Mouse (Mus musculus): Measurements from ENCODE around the gene Fjx1.

Gene Fjx1

DNA sequence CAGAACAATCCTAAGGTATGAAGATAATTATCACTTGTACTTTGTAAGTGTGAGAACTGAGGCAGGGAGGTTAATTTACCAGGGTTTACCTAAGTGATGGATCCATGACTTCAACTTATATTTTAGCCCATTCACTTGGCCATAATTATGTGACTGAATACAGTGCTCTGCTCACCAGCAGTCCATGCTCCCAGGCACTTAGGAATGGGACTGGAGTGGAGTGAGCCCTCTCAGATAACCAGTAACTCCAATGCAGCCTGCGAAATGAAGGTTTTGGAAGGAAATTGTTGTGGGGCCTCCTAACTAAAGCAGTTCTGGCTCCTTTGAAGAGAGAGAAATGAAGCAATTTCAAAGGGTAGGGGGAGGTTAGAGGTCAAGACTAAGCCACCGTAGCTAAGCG, 25.9 kb downstream of the Fjx1 start:
- DNase-seq (ENCODE audit: low spot score in 2 of 2): no peak

DNA sequence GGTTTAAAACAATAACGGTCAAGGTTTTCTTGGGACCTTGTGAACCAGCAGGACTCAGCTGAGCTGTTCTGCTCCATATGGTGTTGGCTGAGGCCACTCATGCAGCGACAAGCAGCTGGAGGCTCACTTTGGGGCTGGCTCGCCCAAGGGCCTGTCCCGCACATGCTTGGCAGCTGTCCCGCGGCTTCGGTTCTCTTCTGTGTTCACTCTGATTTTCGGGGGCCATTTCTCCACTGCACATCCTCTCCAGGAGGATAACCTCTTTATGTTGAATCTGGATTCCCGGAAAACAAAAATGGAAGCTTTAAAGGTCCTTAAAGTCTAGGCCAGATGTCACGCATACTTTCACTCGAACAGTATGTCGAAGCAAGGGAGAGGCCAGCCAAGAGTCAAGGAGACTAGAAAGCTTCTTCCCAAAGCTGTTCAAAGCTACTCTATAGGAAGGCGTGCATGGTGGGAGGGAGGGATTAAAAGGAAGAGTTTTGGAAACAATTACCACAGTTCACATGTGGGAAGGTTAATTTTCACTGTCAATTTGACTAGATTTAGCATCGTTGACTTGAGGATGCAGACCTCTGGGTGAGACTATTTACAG, 36.1 kb downstream of the Fjx1 start:
- no peak for DNase-seq (ENCODE audit: low spot score in 2 of 2)

DNA sequence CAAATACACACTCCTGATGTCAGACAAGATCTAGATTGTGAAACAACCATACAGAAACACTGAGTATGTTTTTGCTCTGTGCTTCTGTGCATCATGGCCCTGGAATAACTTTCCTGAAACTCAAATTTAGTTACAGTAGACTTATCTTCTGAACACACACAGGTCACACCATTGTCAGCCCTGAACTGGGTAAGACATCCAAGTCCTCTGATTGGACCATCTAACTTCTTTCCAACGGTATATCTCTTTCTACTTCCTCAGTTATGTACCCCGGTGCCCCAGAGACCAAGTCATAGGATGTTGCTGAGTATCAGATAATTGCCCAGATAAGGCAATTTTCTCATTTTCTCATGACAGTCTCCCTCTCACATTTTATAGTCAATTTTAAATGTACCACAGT, 39.6 kb downstream of the Fjx1 start:
- no peak for DNase-seq (ENCODE audit: low spot score in 2 of 2)

DNA sequence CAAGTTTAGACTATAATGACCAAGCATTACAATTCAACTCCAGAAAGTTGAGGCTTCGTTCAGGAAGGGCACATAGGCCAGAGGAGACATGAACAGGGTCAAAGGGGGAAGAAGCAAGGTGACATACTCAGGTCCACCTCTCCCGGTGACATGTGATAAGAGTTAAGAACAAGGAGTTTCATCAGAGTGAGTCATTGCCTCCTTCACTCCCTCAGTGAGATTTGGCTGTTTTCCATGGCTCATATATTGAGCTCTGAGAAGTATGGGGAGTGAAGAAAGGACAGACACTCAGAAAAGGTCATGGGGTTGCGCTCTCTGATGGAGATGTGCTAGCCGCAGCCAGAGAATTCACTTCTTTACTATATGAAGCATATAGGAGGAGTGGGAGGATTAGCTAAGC, 41.7 kb downstream of the Fjx1 start:
- no peak for DNase-seq (ENCODE audit: low spot score in 2 of 2)

DNA sequence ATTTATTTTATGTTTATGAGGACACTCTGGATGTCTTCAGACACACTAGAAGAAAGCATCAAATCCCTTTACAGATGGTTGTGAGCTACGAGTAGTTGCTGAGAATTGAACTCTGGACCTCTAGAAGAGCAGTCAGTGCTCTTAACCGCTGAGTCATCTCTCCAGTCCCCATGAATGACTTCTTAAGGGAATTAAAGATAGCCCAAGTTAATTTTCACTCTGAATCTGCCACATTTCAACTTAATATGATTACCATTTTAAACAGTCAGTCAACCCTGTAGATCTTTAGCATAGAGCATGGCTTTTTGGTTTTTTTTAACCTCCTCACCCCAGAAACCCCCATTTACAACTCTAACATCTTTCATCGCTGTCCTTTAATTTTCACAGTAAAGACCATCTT, 42.6 kb downstream of the Fjx1 start:
- no peak for DNase-seq (ENCODE audit: low spot score in 2 of 2)

DNA sequence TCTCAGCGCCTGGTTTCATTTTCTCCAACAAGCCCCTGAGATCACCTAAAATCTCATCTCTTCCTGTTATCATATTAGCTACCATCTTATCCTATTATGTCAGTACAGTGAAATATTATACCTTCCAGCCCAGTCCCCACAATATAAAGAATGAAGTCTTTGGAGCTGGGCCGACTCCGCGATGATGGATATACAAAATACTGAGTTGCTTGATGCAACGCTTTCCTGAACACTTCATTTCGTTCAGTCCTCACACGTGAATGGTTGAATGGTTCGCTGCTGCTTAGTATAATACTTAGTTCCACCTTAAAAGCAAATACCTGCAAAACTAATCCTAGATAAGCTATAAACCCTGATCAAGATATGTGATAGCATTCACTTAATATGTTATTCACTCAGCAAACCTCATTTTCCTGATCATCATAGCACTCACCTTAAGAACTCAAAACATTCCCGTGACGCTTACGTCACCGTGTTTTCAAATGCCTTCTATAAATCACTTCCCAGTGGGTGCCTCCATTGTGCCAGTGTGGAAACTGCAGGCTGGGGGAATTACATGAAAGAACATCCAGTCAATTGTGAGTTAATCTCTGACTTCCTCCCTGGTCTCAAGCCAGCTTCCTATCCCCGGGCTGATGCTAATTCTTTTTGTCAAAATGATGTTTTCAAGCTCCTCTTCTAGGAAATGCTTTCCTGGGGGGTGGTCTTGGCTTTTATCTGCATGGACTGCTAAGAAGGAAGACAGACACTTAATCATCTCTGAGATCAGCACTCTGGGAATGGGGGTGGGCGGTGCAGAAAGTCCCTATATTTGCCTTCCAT, 44.7 kb downstream of the Fjx1 start, which contains the start of gene Trim44:
Gene Trim44 (minus strand): TSS at position 466 of the 822 bp plus-strand sequence.
- DNase-seq (ENCODE audit: low spot score in 2 of 2): no peak

DNA sequence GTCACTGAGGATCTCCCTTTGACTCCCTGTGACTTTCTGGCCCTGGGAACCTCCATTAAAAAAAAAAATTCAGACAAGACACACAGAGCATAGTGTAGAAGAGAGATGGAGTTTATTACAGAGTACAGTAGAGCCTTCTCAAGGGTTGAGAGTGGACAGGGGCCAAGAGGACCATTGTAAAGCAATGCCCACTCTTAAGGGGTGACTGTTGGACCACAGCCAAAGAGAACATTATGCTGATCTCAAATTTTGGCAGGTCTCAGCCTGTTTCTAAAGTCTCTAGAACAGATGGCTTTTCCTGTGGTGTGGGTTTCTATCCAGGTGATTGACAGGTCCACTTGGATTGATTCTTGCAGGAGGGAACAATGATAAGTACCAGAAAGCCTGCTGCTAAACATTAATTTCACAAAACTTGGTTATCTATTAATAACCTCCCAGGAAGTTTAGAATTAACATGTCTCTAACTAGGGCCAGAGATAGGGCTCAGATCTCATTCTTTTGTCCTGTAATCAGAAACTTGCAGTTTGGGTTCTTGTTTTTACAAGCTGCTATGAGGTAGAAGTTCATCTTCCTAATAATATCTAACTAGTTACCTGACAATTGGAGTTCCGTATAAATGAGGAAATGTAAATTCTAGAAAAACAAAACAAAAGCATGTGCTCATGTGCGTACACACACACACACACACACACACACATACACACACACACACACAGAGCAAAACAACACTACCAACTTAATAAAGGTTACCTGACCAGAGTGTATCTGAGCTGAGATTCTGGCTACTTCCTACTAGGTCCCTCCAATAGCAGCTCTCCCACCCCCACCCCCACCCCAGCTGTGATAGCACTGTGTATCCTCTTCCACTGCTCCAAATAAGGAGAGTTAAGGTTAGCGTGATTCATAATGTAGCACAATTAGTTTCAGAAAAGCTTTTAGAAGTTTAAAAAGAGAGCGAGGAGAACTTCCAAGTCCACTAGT, 45.7 kb downstream of the Fjx1 start:
- no peak for DNase-seq (ENCODE audit: low spot score in 2 of 2)

DNA sequence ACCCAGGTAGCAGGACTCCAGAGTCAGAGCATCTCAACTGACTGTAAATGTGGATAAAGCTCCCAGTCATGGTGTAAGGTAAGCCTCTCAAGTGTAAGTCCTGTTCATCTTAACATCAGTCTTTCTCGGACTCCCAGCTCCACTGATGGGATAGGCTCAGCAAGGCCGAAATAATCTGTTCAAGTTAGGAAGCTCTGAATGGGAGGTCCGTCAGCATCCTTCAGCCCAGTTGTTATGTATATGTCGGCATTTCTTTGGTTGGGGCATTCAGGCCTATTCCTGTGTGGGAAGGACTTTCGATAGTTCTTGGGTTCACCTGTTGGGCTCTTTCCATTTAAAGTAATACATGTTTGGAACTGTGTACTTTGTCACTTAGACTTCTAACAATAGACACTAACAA, 48.3 kb downstream of the Fjx1 start:
- DNase-seq (ENCODE audit: low spot score in 2 of 2): no peak

DNA sequence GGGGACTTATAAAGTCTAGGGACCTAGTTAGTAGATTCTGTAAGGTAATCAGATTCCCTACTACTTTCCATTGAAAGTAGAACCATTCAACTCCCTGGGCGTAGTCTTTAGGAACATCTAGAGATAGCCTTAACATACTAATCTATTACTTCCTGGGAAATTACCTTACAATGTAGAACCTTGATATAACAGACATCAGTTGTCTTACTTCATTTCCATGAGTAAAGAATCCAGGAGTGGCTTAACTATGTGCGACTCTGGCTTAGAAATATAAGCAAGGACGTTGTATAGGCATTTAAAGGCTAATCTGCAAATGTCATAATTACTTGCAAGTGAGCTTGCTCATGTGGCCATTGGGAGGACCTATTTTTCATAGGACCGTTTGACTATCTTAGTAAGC, 49.0 kb downstream of the Fjx1 start:
- no peak for DNase-seq (ENCODE audit: low spot score in 2 of 2)

DNA sequence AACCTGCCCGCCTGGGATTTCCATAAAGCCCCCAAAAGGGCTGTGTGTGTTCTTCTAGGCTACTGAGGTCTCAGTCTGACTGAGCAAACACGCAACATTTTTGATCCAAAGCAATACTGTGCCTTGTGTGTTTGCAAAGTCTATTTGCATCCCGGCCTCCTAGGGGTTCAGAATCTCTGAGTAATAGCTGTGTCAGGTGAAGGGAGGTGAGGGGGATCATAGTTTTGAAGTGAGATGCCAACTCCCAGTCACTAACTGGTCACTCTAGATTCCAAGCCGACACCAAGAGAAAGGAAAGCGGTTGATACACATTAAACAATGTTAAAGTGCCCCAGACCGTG, 51.0 kb downstream of the Fjx1 start:
- no peak for DNase-seq (ENCODE audit: low spot score in 2 of 2)

DNA sequence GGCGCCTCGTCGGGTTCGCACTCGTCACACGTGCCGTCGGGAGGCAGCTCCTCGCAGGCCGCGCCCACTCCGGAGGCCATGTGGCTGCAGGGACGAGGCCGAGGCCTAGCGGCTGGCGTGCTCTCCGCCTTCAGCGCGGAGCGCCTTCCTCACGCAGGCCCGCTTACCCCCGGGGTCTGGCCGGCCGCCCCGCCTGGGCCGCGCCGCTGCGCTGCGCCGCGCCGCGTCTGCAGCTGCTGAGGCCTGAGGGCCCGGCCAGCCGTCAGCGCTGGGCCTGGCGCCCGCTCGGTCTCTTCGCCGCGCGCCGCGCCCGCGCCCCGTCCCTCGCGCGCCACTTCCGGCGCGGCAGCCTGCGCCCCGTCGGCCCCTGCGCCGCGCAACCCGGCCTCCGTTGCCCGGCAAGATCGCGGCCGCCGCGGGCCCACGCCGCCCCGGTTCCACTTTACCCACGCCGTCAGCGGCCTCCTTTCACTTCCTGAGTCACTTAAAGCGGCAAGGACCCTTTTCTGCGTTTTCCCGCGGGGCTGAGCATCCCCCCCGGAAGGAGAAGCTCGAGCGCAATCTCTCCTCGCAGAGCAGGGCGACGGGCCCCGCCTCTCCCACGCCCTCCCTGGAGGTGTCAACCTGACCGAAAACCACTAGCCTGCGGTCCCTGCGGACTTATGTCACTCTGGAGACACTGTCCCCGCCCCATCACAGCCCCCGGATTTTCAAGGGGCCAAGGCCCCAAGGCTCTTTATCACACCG, 51.5 kb downstream of the Fjx1 start:
- peak; percentile 89 to 94 for DNase-seq (ENCODE audit: low spot score in 2 of 2)

DNA sequence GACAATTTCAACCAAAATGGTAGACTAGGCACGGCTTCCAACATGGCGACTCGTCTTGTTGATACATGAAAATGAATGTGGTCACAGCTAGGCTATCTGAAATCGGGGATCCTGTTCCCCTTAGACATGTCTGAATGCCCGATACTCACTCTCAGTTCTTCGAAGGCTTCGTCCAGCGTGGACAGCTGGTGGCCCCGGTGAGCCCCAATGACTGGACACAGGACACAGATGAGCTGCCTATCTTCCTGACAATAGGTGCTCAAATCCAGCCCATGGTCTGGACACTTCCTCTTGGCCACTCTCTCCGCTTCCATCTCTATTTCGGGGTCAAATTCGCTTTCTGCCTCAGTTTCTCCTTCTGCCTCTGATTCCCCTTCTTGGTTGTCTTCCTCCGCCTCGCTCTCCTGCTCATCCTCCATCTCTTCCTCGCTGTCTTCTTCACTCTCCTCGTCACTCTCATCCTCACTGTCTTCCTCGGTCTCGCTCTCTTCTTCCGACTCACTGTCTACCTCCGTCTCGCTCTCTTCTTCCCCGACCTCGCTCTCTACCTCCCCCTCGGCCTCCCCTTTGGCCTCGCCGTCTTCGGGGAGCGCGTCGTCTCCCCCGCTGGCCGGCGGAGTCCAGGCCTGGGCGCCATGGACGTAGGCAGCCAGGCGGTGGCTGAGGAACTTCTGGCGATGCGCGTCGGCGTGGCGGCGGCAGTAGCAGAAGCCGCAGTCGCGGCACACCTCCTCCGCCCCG, 52.3 kb downstream of the Fjx1 start:
- no peak for DNase-seq (ENCODE audit: low spot score in 2 of 2)

All from frontal cortex, postnatal 36 days (tissue).